Mouse (Mus musculus): ENCODE measurements around the gene Lcat. TPM values are rescaled to one million over a fixed set of nuclear protein-coding genes. Genes with fewer than 3 reads are reported as not detected.
A peak's percentile ranks its signal among the peaks of the same experiment; 100 is the strongest.

The Lcat gene
- polyA plus RNA-seq, 1 experiment from 2014 or later: 2.8 TPM

- Histone ChIP-seq H3K9me3 (replicated peaks) (no peaks in the 10 kb centered on the region), H3K4me2 (replicated peaks) (no peak overlapping the region), H3K27ac (replicated peaks) (no peak overlapping the region), H3K4me3 (replicated peaks) (no peak overlapping the region), H3K36me3 (peaks cover 29% of the 10 kb centered on the region), H3K9ac (no peak overlapping the region), H3K27me3 (no peaks in the 10 kb centered on the region), H3K4me1 (no peaks in the 10 kb centered on the region)
- ATAC-seq (ENCODE audit: insufficient number of reproducible peaks, low FRiP score, low TSS enrichment, low read depth): no peak
- 60% methylated on average over 3 of the region's 3 CpGs for WGBS
Observed at GRCm38 (mm10) chr8:105925123-105925522, 18.1 kb downstream of the Lcat start.

- no peak for ATAC-seq (ENCODE audit: insufficient number of reproducible peaks, low FRiP score, low TSS enrichment, low read depth)
- Histone ChIP-seq H3K4me2 (replicated peaks) (no peak overlapping the region), H3K9ac (no peak overlapping the region), H3K9me3 (replicated peaks) (no peaks in the 10 kb centered on the region), H3K4me3 (replicated peaks) (no peak overlapping the region), H3K27me3 (no peaks in the 10 kb centered on the region), H3K4me1 (no peaks in the 10 kb centered on the region), H3K36me3 (peaks cover 37% of the 10 kb centered on the region), H3K27ac (replicated peaks) (no peak overlapping the region)
- 92% methylated on average over 3 of the region's 3 CpGs for WGBS
Observed at GRCm38 (mm10) chr8:105919390-105919789, 23.8 kb downstream of the Lcat start.

GRCm38 (mm10) chr8:105900941-105901616 is 42.1 kb downstream of the Lcat start:
- Histone ChIP-seq H3K4me1 (peaks cover 10% of the 10 kb centered on the region; the same call in 1 of the 2 replicates), H3K27me3 (no peaks in the 10 kb centered on the region), H3K9ac (peak overlapping the region; percentile 100), H3K9me3 (replicated peaks) (no peaks in the 10 kb centered on the region), H3K27ac (replicated peaks) (peak overlapping the region; percentile 91), H3K4me3 (replicated peaks) (peak overlapping the region; percentile 93), H3K4me2 (replicated peaks) (peak overlapping the region; percentile 75), H3K36me3 (no peaks in the 10 kb centered on the region)
- WGBS: 25% methylated on average over 16 of the region's 16 CpGs
- no peak for ATAC-seq (ENCODE audit: insufficient number of reproducible peaks, low FRiP score, low TSS enrichment, low read depth)

DNA sequence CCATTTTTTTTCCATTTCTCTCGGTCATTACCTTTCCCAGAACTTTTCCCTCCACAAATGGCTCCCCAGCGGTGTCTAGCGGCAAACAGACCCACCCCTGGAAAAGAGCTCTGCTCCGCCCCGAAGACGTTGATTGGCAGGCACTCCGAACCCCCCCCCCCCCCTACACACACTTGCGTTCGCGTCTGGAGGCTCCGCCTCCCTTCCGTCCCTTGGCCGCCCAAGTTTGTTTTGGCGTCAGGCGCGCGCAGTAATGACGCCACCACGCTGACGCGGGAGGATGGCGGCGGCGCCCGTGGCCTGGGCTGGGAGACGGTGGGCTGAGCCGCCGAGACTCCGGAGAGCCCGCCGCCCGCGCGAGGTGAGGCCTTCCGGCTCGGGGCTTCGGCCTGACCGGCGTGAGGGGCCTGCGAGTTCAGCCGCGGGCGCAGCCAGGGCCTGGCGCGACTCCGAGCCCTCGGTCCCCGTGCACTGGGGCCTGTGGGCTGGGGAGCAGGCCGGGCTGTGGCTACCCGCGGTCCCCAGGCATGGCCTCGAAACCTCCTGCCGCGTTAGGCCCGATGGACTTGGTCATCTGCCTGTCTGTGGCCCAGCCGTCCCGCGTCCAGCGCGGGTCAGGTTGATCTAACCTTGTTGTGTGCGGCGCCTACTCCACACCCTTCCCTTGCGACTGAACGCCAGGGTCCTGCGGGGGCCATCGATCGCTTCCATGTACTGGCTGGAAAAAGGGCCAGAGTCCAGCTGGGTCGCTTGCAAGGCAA is 42.8 kb downstream of the Lcat start, which contains the start of gene Pskh1:
Pskh1 (plus strand) TSS at position 262 of the 761 bp plus-strand sequence.
- Histone ChIP-seq H3K27ac (replicated peaks) (peak within 1 kb of the TSS; percentile 91), H3K4me3 (replicated peaks) (peak within 1 kb of the TSS; percentile 93), H3K9me3 (replicated peaks) (no peaks in the 10 kb centered on the region), H3K4me1 (peaks cover 10% of the 10 kb centered on the region; the same call in 1 of the 2 replicates), H3K4me2 (replicated peaks) (peak within 1 kb of the TSS; percentile 75), H3K36me3 (no peaks in the 10 kb centered on the region), H3K27me3 (no peaks in the 10 kb centered on the region), H3K9ac (peak within 1 kb of the TSS; percentile 100)
- WGBS: under 1% methylated on average over 68 of the region's 68 CpGs
- ATAC-seq (ENCODE audit: insufficient number of reproducible peaks, low FRiP score, low TSS enrichment, low read depth): peak; percentile 93

DNA sequence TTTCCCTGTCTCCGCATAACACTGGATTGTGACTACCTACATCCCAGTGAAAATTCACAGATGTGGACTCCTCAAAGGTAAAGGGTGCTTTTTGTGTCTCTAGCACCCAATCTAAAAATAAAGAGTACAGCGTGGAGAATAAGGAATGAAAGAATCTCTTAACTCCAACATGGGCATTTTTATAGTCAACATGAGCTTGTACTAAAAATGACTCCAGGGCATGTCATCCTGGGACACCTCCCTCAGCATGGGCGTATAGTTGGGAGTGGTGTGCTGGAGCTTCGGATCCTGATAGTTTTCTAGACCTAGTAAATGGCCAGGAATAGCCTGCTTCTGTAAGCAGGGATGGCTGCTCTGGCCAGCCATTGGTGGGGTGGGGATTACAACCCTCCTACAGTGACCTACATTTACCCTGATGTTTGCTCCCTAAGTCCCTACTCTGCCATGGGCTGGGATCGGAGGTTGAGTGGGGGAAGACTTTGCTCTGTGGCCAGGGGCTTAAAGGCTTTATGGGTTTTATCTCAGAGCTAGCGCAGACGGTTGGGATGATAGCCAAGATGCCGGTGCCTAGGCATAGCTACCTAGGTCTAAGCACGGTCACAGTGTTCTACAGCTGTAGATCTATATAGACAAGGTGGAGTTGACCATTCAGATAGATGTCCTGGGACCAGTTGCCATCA is 45.2 kb downstream of the Lcat start:
- Histone ChIP-seq H3K9me3 (replicated peaks) (no peaks in the 10 kb centered on the region), H3K4me1 (peaks cover 16% of the 10 kb centered on the region), H3K4me3 (replicated peaks) (no peak overlapping the region), H3K9ac (no peak overlapping the region), H3K36me3 (peaks cover 14% of the 10 kb centered on the region), H3K4me2 (replicated peaks) (no peak overlapping the region), H3K27ac (replicated peaks) (no peak overlapping the region), H3K27me3 (no peaks in the 10 kb centered on the region)
- 73% methylated on average over 9 of the region's 9 CpGs for WGBS
- no peak for ATAC-seq (ENCODE audit: insufficient number of reproducible peaks, low FRiP score, low TSS enrichment, low read depth)

DNA sequence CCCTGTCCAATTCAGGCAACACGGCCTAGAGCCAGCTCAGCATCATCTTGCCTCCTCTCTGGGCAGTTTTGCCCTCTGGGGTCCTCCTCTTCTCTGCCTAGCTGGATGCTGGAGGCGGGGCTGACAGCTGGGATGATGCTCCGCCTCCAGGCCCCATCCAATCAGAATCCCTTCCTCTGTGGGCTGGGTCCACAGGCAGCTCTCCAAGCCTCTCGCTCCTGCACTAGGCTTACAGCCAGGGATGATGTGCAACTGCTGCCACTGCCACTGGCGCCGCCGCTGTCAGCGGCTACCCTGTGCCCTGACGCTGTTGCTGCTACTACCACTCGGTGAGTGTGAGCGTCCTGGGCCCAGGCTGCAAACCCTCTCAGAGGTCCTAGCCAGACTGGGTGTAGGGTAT is 49.8 kb downstream of the Lcat start, which contains the start of gene Nrn1l:
Nrn1l (plus strand) TSS at position 229 of the 400 bp plus-strand sequence.
- H3K36me3 ChIP-seq: peaks cover 60% of the 10 kb centered on the region
- no peaks in the 10 kb centered on the region for H3K27me3 ChIP-seq
- H3K4me1 ChIP-seq: peaks cover 6% of the 10 kb centered on the region
- H3K9ac ChIP-seq: no peak within 1 kb of the TSS
- H3K4me3 ChIP-seq (replicated peaks): no peak within 1 kb of the TSS
- peak; percentile 84 for ATAC-seq (ENCODE audit: insufficient number of reproducible peaks, low FRiP score, low TSS enrichment, low read depth)
- no peaks in the 10 kb centered on the region for H3K9me3 ChIP-seq (replicated peaks)
- 6% methylated on average over 11 of the region's 11 CpGs for WGBS
- no peak within 1 kb of the TSS for H3K27ac ChIP-seq (replicated peaks)
- H3K4me2 ChIP-seq (replicated peaks): no peak within 1 kb of the TSS

GRCm38 (mm10) chr8:105892432-105892831 is 50.8 kb downstream of the Lcat start:
- peaks cover 69% of the 10 kb centered on the region for H3K36me3 ChIP-seq
- no peak for ATAC-seq (ENCODE audit: insufficient number of reproducible peaks, low FRiP score, low TSS enrichment, low read depth)

DNA sequence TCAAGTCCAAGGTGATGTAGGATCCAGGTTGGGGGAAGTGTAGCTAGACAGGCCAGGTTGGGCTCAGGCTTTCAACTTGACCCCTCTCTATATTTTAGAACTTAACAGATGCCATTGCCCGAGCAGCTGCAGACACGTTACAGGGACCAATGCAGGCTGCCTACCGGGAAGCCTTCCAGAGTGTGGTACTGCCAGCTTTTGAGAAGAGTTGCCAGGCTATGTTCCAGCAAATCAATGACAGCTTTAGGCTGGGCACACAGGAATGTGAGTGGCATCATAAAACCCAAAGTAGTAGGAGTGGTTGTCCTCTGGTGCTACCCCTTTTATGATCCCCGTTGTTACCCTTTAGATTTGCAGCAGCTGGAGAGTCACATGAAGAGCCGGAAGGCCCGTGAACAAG is 52.3 kb downstream of the Lcat start:
- ATAC-seq (ENCODE audit: insufficient number of reproducible peaks, low FRiP score, low TSS enrichment, low read depth): no peak
- peaks cover 84% of the 10 kb centered on the region for H3K36me3 ChIP-seq

More at GRCm38 (mm10) chr8:105892432-105892831, 50.8 kb downstream of the Lcat start:
- Histone ChIP-seq H3K4me3 (replicated peaks) (no peak overlapping the region), H3K9ac (no peak overlapping the region), H3K9me3 (replicated peaks) (no peaks in the 10 kb centered on the region), H3K27me3 (no peaks in the 10 kb centered on the region), H3K4me2 (replicated peaks) (no peak overlapping the region), H3K4me1 (peaks cover 6% of the 10 kb centered on the region), H3K27ac (replicated peaks) (no peak overlapping the region)
- 82% methylated on average over 6 of the region's 6 CpGs for WGBS

GRCm38 (mm10) chr8:105889756-105890465 is 53.3 kb downstream of the Lcat start:
- 91% methylated on average over 12 of the region's 12 CpGs for WGBS
- H3K27me3 ChIP-seq: no peaks in the 10 kb centered on the region

More for the DNA sequence above, 52.3 kb downstream of the Lcat start:
- Histone ChIP-seq H3K4me1 (peaks cover 6% of the 10 kb centered on the region), H3K4me2 (replicated peaks) (no peak overlapping the region), H3K9me3 (replicated peaks) (no peaks in the 10 kb centered on the region), H3K27ac (replicated peaks) (no peak overlapping the region), H3K27me3 (no peaks in the 10 kb centered on the region), H3K9ac (no peak overlapping the region), H3K4me3 (replicated peaks) (no peak overlapping the region)
- 85% methylated on average over 6 of the region's 6 CpGs for WGBS

More at GRCm38 (mm10) chr8:105889756-105890465, 53.3 kb downstream of the Lcat start:
- Histone ChIP-seq H3K4me2 (replicated peaks) (no peak overlapping the region), H3K36me3 (peaks cover 91% of the 10 kb centered on the region), H3K4me3 (replicated peaks) (no peak overlapping the region), H3K27ac (replicated peaks) (no peak overlapping the region), H3K9me3 (replicated peaks) (no peaks in the 10 kb centered on the region), H3K4me1 (peaks cover 6% of the 10 kb centered on the region), H3K9ac (no peak overlapping the region)
- no peak for ATAC-seq (ENCODE audit: insufficient number of reproducible peaks, low FRiP score, low TSS enrichment, low read depth)

Measured in embryonic facial prominence, embryonic 15.5 days (tissue).